In the genomic region with DNA sequence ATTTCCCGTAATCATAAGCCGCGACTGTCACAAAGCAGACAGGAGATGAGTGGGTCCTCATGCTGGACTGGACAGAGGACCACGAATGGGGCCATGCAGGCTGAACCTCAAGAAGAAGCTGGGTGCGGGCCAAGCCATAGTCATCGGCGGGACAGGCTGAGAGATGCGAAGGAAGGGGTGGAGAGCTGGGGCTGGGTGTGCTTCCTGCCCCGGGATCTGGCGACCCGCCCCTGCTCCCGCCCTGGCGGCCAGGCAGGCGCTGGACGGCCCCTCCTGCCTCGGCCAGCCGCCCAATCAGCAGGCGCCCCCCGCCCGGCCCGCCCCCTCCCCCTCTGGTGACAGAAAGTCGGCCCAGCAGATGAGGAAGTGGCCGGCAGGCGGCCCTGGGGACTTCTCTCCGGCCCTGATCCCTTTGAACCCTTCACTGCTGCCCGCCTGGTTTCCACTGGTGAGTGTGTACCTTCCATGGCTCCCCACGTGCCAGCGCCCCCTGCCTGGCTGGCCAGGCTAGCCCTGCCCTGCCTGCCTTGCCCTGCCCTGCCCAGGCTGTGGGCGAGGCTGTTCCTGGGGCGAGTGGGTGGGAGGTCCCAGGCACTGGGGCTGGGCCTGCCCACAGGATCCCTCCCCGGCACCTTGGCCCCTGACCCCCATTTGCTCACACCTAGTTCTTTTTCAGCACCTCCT, we compare ENCODE assay signal across 8 mouse cellular contexts. TPM values are rescaled to one million over a fixed set of nuclear protein-coding genes. Genes with fewer than 3 reads are reported as not detected.
DNase-seq lines count a peak whose midpoint lies in the region; ATAC-seq lines count a peak whose summit lies in the region.

Gene Elovl1 (plus strand): TSS at position 326 of the 684 bp plus-strand sequence.

- peak within 1 kb of the TSS; percentile 74 for H3K9ac ChIP-seq in hindbrain, embryonic 11.5 days (ENCODE audit: low read depth, low read length)

- H3K27ac ChIP-seq in hindbrain, embryonic 11.5 days (ENCODE audit: low read depth, low read length) = peak within 1 kb of the TSS; percentile 60

- peaks cover 4% of the 10 kb centered on the region; the same call in 1 of the 2 replicates for H3K4me1 ChIP-seq in hindbrain, embryonic 11.5 days (replicated peaks; ENCODE audit: control insufficient read depth, insufficient read depth, low read length)

- H3K4me2 ChIP-seq in hindbrain, embryonic 11.5 days (replicated peaks; ENCODE audit: low read depth, low read length) = peak within 1 kb of the TSS; percentile 85

- H3K9me3 ChIP-seq in hindbrain, embryonic 11.5 days (ENCODE audit: control insufficient read depth, low read length) = no peaks in the 10 kb centered on the region

- peak; percentile 95 for ATAC-seq in hindbrain, embryonic 11.5 days (ENCODE audit: low FRiP score)

- WGBS in hindbrain, embryonic 11.5 days = under 1% methylated on average over 21 of the region's 31 CpGs

- H3K36me3 ChIP-seq in hindbrain, embryonic 11.5 days (ENCODE audit: control insufficient read depth, insufficient read depth, low read length) = 0 out of 2 replicates have a peak, but pooled peaks cover 5% of the 10 kb centered on the region

- DNase-seq in Muller cell, postnatal 12 days (ENCODE audit: inconsistent ontology term) = peak; percentile 97
- DNase-seq in cerebellum, adult 9-11 months = peak; percentile 81
- peak in 1 of 2 experiments; percentile 66 for DNase-seq in frontal cortex, adult 2 months (ENCODE audit: extremely low spot score in 1 of 2, low spot score in 1 of 2)
- peak; percentile 86 for DNase-seq in hindbrain, embryonic 11.5 days (ENCODE audit: low spot score)
- DNase-seq in layer of hippocampus, postnatal 10 days (ENCODE audit: low spot score in 2 of 2) = peak; percentile 71 to 82
- DNase-seq in lung, postnatal 10 days = peak; percentile 97
- DNase-seq in ovary, postnatal 14 days (ENCODE audit: low spot score) = peak; percentile 85
- peak; percentile 80 for DNase-seq in thymus, postnatal 25 days

- H3K4me3 ChIP-seq in hindbrain, embryonic 11.5 days (ENCODE audit: low read depth, low read length) = peak within 1 kb of the TSS; percentile 59

- no peaks in the 10 kb centered on the region for H3K27me3 ChIP-seq in hindbrain, embryonic 11.5 days (ENCODE audit: control insufficient read depth, insufficient read depth, low read length)

RNA-seq across cellular contexts. Expression of gene Elovl1, which starts in this region (rescaled TPM):
- polyA plus RNA-seq in frontal cortex, adult 2 months (2012; rRNA removed) = 65.2 and 76.6 TPM in 2 replicates
- polyA plus RNA-seq in hindbrain, embryonic 11.5 days (2014; fragmentation: Nextera tagmentation; extraction: Ambion mirVana) = 42.1 and 46.8 TPM in 2 replicates
- 10 to 100 TPM; 16.4 to 17.7 TPM for total RNA-seq in layer of hippocampus, postnatal 10 days (2021)
